Mouse (Mus musculus): ENCODE measurements around the gene Inka2. TPM values are rescaled to one million over a fixed set of nuclear protein-coding genes. Genes with fewer than 3 reads are reported as not detected.

The Inka2 gene
- total RNA-seq, 4 experiments from 2014 or later = 88.1 to 95.4 (median 93.2) TPM

- no peak for DNase-seq (ENCODE audit: low spot score in 2 of 2)
Observed at GRCm38 (mm10) chr3:105720514-105720913, 16.1 kb downstream of the Inka2 start.

- DNase-seq (ENCODE audit: low spot score in 2 of 2) = no peak
Observed at GRCm38 (mm10) chr3:105721681-105722201, 17.3 kb downstream of the Inka2 start.

GRCm38 (mm10) chr3:105722510-105722909 lies 18.1 kb downstream of the Inka2 start:
- DNase-seq (ENCODE audit: low spot score in 2 of 2) = no peak

GRCm38 (mm10) chr3:105726037-105726436 lies 21.6 kb downstream of the Inka2 start:
- no peak for DNase-seq (ENCODE audit: low spot score in 2 of 2)

- DNase-seq (ENCODE audit: low spot score in 2 of 2) = no peak
Observed at GRCm38 (mm10) chr3:105732360-105732759, 28.0 kb downstream of the Inka2 start.

GRCm38 (mm10) chr3:105733538-105733937 lies 29.1 kb downstream of the Inka2 start:
- no peak for DNase-seq (ENCODE audit: low spot score in 2 of 2)

- no peak for DNase-seq (ENCODE audit: low spot score in 2 of 2)
Observed at GRCm38 (mm10) chr3:105735285-105735684, 30.9 kb downstream of the Inka2 start.

- no peak for DNase-seq (ENCODE audit: low spot score in 2 of 2)
Observed at GRCm38 (mm10) chr3:105736148-105736547, 31.7 kb downstream of the Inka2 start.

- DNase-seq (ENCODE audit: low spot score in 2 of 2) = no peak
Observed at GRCm38 (mm10) chr3:105737070-105737469, 32.7 kb downstream of the Inka2 start.

- DNase-seq (ENCODE audit: low spot score in 2 of 2) = no peak
Observed at GRCm38 (mm10) chr3:105737666-105738065, 33.3 kb downstream of the Inka2 start.

- DNase-seq (ENCODE audit: low spot score in 2 of 2) = no peak
Observed at GRCm38 (mm10) chr3:105746542-105746941, 42.1 kb downstream of the Inka2 start.

GRCm38 (mm10) chr3:105750810-105751209 lies 46.4 kb downstream of the Inka2 start:
- DNase-seq (ENCODE audit: low spot score in 2 of 2) = no peak

GRCm38 (mm10) chr3:105754184-105754583 lies 49.8 kb downstream of the Inka2 start:
- no peak for DNase-seq (ENCODE audit: low spot score in 2 of 2)

- no peak for DNase-seq (ENCODE audit: low spot score in 2 of 2)
Observed at GRCm38 (mm10) chr3:105755123-105755522, 50.7 kb downstream of the Inka2 start.

GRCm38 (mm10) chr3:105756505-105756904 lies 52.1 kb downstream of the Inka2 start:
- no peak for DNase-seq (ENCODE audit: low spot score in 2 of 2)

- DNase-seq (ENCODE audit: low spot score in 2 of 2) = no peak
Observed at GRCm38 (mm10) chr3:105757323-105758083, 53.1 kb downstream of the Inka2 start.

- DNase-seq (ENCODE audit: low spot score in 2 of 2) = no peak
Observed at GRCm38 (mm10) chr3:105758098-105758497, 53.7 kb downstream of the Inka2 start.

GRCm38 (mm10) chr3:105758658-105759057 lies 54.3 kb downstream of the Inka2 start:
- DNase-seq (ENCODE audit: low spot score in 2 of 2) = no peak

- no peak for DNase-seq (ENCODE audit: low spot score in 2 of 2)
Observed at GRCm38 (mm10) chr3:105760063-105760462, 55.7 kb downstream of the Inka2 start.

- DNase-seq (ENCODE audit: low spot score in 2 of 2) = no peak
Observed at GRCm38 (mm10) chr3:105763132-105763851, 58.9 kb downstream of the Inka2 start.

GRCm38 (mm10) chr3:105768529-105768928 lies 64.1 kb downstream of the Inka2 start:
- no peak for DNase-seq (ENCODE audit: low spot score in 2 of 2)

GRCm38 (mm10) chr3:105769380-105769779 lies 65.0 kb downstream of the Inka2 start:
- no peak for DNase-seq (ENCODE audit: low spot score in 2 of 2)

Data from left cerebral cortex, adult 8-10 months (tissue).